Mouse (Mus musculus) brain, embryonic 14.5 days (tissue): ENCODE results near the gene Prr5l. TPM values are rescaled to one million over a fixed set of nuclear protein-coding genes. Genes with fewer than 3 reads are reported as not detected.
"Not testable (repeated sequence)": the region's sequence is repeated elsewhere in the genome, so short reads cannot be mapped to it uniquely, and the experiment has no call there.

Experiments
- DNase-seq: peaks from one replicate; pipeline ENCODE4 v3.0.0-alpha.2; 2011; ENCODE audit warnings: low read depth
- CTCF ChIP-seq: fragments of 200-500 bp; IDR thresholded peaks from 2 replicates; pipeline ENCODE4 v1.5.1; 2012; ENCODE audit warnings: inconsistent platforms, mild to moderate bottlenecking, moderate library complexity, borderline replicate concordance; ENCODE audit not compliant: insufficient read depth, insufficient read length; ENCODE audit errors: extremely low read depth
- POLR2A ChIP-seq: fragments of 200-500 bp; IDR thresholded peaks from 2 replicates; pipeline ENCODE4 v1.6.1; 2012; ENCODE audit warnings: mild to moderate bottlenecking, inconsistent platforms, borderline replicate concordance; ENCODE audit not compliant: poor library complexity, insufficient read depth, insufficient read length, severe bottlenecking; ENCODE audit errors: extremely low read depth
- polyA plus RNA-seq: library from polyadenylated mRNA; depleted of rRNA; stranded (reverse); fragments of >200 nt; gene quantifications from 2 replicates; pipeline ENCODE4 v1.2.3, GENCODE M21; 2012

Gene Prr5l
- polyA plus RNA-seq, 1 experiment = 4.7 TPM

DNA sequence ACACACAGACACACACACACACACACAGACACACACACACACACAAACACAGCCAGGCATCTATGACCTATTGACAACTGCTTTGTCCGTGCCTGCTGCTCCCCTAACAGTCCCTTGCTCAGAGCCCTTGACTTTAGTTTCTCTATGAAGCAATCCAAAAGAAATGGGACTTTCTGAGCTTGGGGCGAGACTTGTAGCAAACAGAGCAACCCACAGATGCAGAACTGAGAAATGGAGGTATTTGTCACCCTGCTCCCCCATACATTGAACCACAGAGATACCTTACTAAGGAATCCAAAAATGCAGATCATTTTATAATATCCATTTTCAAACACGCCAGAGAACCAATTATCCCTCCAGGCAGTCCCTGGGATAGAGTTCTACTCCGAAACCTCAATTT, 128.4 kb downstream of the Prr5l start:
- TF ChIP-seq CTCF = no peak
- TF ChIP-seq POLR2A = no peak
- DNase-seq = no peak

DNA sequence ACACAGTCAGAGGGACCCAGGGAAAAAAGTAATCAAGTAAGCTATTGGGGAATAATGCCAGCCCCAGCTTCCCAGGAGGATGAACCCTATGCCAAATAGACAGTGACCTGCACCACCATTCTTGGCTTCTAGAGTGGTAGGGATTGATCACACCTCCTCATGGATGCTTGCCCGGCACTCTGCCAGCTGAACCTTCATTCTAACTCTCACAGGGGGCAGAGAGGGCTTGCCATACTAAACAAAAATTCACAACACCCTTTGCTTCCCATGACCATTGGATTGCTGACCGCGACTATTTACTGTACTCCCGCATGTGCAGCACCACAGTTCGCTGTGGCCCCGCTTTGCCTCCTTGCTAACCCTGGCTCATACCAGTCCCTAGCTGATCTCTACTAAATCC, 129.8 kb downstream of the Prr5l start:
- TF ChIP-seq CTCF (no peak), POLR2A (no peak)
- no peak for DNase-seq

DNA sequence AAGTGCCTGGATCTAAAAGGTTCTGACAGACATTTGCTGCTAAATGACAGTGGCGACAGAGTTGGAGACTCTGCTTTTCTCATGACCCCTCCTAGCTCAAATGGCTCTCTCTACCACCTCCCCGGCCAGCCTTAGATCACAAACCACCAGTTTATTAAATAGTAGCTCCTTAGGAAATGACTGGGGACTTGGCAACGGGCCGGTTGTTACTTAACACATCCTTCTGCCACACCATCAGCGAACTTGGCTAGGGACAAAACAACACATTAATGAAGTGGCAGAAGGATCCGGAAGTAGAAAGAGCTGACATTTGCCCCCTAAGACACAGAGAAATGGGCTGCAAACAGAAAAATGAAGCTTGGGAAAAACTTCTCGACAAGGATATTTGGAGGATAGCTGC, 130.4 kb downstream of the Prr5l start:
- DNase-seq = no peak
- TF ChIP-seq CTCF = no peak
- no peak for TF ChIP-seq POLR2A

DNA sequence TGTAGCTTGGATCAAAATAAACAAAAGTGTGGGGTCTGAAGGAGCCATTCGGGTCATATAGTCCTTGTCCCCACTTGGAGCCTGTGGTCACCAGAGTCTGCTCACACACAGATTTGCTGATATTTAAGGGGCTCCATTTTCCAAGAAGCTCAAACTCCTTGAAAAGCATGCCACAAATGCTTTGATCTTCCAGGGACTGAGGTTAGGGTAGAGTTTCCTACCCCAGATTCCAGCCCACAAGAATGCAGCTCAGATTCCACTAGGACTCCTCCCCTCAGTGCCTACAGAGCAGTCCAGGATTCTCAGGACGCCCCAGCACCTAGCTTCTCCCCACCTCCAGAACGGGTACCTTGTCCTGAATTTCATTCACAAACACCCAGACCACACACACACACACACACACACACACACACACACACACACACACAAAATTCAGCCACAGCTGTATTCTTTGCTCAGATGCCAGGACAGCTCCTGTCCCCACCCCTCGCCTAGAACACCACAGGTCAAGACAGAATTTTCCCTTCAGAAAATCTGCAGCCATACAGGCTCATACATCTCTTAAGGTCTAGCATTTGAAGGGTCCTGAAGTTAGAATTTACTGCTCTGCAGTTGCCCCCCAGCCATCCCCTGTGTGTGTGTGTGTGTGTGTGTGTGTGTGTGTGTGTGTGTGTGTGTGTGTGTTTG, 131.4 kb downstream of the Prr5l start:
- DNase-seq = no peak

DNA sequence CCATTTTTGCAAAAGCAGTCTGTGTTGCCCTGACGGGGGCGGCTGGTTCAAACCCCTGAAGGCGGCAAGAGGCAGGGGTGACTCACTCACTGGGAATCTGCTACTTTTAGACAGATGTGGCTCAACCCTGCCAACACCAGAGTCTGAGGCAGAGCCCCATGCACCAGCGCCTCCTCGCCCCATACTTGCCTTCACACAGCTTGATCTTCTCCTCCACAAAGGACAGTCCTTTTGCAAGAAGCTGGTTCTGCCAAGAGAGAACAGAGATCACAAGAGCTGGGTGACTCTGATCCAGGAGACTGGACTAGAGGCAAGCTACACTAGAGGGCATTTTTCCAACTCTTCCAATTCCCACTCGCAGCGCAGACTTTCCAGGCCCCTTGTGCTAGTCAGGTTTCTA, 136.3 kb downstream of the Prr5l start:
- no peak for TF ChIP-seq CTCF
- TF ChIP-seq POLR2A = no peak

More for the DNA sequence above, 131.4 kb downstream of the Prr5l start:
- TF ChIP-seq POLR2A = no peak
- no peak for TF ChIP-seq CTCF

DNA sequence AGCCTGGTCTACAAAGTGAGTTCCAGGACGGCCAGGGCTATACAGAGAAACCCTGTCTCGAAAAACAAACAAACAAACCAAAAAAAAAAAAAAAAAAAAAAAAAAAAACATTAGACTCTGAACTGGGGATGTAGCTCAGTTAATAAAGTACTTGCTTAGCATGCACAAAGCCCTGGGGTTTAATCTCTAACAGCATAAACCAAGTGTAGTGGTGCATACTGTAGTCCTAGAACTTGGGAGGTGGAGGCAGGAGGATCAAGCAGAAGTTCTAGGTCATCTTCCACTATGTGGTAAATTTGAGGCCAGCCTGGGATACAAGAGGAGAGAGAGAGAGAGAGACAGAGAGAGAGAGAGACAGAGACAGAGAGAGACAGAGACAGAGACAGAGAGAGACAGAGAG, 137.2 kb downstream of the Prr5l start:
- DNase-seq = not testable (repeated sequence)

More for the DNA sequence above, 136.3 kb downstream of the Prr5l start:
- no peak for DNase-seq

DNA sequence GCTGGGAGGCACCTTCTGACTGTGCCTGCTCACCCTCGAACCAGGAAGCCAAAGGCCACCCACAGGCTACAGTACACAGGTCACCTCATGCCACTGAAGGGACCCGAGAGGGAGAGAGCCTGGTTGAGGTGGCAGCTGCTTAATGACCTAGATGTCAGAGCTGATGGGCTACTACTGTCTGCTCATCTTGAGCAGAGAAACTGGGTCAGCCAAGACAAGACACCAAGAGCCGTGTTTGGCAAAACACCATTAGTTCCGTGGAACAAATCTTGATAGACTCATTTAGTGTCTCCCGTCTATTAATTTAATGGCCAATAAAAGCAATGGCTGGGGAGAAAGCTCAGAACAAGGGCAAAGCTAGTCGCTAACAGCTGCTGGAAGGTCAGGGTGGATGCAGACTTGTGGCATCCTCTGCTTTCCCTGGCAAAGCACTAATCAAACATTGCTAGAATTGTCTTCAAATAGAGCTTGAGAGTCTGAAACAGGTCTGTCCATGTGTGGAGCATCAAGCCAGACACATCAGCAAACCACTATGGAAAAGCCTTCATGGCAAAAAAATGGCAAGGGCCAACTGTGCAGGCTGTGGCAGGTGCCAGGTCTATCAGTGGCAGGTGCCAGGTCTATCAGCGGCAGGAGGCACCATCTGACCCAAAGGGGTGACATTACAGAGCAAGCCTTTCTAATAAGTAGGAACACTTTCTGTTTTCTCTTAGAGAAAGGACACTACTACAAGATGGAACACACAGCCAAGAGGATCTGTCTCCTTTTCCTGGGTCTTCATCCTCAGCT, 140.6 kb downstream of the Prr5l start:
- TF ChIP-seq POLR2A (no peak), CTCF (no peak)
- DNase-seq = no peak

DNA sequence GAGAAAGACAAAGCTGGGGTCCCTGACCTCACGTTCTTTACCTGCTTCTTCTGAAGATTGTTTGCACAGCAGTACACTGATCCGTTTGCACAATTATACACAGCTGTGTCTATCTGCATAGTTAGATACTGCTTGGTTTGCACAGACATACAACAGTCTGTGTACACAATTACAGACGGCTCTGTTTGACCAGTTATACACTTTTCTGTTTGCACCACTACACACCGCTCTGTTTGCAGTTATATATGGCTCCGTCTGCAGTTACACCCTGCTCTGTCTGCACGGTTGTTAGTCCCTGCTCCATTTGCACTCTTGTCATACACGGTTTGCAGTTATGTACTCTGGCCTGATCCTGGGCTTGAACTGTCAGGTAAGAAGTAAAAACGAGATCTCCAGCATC, 141.2 kb downstream of the Prr5l start:
- no peak for DNase-seq
- no peak for TF ChIP-seq CTCF
- no peak for TF ChIP-seq POLR2A

DNA sequence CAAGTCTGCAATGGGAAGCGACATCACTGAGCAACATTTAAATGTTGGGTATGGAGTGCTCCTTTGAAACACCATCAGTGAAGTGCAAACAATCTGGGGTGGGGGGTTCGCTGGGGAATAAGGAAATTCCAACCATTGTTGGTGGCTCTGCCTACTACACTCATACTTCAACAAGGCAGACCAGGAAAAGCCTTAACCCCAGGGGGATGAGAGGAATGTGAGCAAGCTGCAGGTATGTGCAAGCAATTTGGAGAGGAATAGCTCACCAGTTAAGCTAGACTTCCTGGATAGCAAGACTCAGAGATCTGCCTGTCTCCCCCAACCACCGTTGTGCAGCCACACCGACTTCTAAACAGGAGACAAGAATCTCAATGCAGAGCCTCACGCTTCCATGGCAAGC, 142.9 kb downstream of the Prr5l start:
- DNase-seq = no peak
- TF ChIP-seq CTCF (no peak), POLR2A (no peak)

DNA sequence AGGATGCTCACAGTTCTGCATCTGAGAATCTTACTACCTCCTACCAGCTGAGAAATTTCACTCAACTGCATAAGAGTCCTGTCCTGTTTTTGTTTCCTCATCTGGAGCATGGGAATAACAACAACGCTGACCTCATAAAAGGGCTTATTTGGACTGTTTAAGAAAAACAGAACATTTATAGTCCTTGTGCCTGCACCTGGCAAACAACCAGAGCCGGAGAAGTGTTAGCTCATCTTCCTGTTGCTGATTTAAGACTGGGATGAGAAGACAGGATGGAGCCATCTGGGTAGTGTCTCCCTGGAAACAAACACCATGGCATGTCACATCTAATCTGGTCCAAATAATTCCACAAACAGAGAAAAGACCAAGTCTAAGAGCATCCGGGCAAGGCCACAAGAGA, 149.3 kb downstream of the Prr5l start:
- no peak for DNase-seq
- no peak for TF ChIP-seq POLR2A
- TF ChIP-seq CTCF = no peak

DNA sequence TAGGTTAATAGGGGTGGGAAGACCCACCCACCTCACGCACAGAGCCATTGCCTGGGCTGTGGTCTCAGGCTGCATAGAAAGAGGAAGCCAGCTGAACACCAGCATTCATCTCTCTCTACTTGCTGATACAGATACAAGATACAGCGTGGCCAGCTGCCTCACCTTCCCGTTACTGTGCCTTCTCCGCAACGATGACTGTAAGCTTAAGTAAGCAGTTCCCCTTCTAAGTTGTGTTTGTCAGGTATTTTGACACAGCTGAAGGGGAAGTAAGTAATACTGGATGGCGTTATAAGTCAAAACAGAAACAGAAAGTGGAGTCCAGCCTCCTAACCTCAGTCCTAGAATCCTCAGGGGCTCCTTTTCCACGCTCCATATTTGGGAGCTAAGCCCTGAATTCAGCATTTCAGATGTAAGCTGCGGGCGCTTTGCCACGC, 150.0 kb downstream of the Prr5l start:
- DNase-seq = no peak
- TF ChIP-seq POLR2A (no peak), CTCF (no peak)

DNA sequence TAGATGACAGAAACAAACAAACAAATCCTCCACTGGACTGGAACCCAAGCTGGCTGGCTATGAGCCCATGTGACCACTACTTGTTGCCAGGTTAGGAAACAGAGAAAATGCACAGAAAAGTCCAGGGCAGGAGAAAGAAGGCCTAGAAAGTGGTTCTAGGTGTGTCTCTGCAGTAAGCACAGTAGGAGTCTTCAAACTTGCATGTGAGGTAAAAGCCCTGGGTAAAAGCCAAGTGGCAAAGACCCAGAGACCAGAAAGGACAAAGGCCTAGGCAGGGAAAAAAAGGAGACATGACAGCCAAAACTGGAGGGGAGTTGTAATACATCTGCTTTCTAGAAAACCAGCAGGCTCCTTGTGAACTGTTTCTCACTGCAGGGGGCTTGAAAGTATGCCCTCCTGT, 151.9 kb downstream of the Prr5l start:
- no peak for TF ChIP-seq CTCF
- peak; percentile 41 for DNase-seq
